8 mouse cellular contexts compared by ENCODE assay signal in the genomic region with DNA sequence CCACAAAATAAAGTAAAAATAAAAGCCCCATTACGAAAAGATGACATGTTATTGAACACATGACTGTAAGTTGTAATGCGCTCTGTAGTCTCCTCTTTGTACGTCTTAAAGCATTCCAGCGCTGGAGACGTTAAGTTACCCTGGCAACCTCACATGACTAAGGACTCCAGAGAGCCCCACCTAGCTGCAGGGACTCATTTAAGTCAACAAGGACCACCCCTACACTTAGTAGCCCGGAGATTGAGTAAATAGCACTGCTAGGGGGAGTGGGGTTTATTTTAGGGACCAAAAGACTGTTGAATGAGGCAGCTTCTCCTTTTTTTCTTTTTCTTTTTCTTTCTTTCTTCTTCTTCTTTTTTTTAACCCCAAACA.
DNase-seq lines count a peak whose midpoint lies in the region; ATAC-seq lines count a peak whose summit lies in the region.

No protein-coding gene starts in this region.

- DNase-seq in heart, adult 11 months: peak; percentile 95
- no peak for DNase-seq in heart, postnatal 25 days (ENCODE audit: low spot score)
- DNase-seq in ZHBTc4 (ENCODE audit: low read depth, low spot score): peak; percentile 74
- peak; percentile 29 for DNase-seq in heart, adult 8-10 months (ENCODE audit: low spot score)
- peak; percentile 56 for DNase-seq in neural tube, embryonic 11.5 days (ENCODE audit: low spot score)
- no peak for DNase-seq in cerebellum, postnatal 4 days (ENCODE audit: low spot score in 2 of 2)
- no peak for DNase-seq in Muller cell, postnatal 12 days (ENCODE audit: inconsistent ontology term)

- intact Hi-C loops in heart, postnatal 25 days (cut with DNase I): loop anchor here (5.0 kb wide), 1 partner anchor 205 kb away; no protein-coding TSS in a partner anchor

- no peaks in the 10 kb centered on the region for H3K27me3 ChIP-seq in limb, embryonic 12.5 days
- H3K27me3 ChIP-seq in neural tube, embryonic 11.5 days (ENCODE audit: control insufficient read depth, insufficient read depth, low read length): no peaks in the 10 kb centered on the region

- no peak overlapping the region for H3K9ac ChIP-seq in limb, embryonic 12.5 days (replicated peaks)
- no peak overlapping the region for H3K9ac ChIP-seq in neural tube, embryonic 11.5 days (ENCODE audit: low read length)

- H3K27ac ChIP-seq in limb, embryonic 12.5 days: peak overlapping the region; percentile 80
- no peak overlapping the region for H3K27ac ChIP-seq in neural tube, embryonic 11.5 days (ENCODE audit: low read depth, low read length)

- no peaks in the 10 kb centered on the region for H3K9me3 ChIP-seq in limb, embryonic 12.5 days
- no peaks in the 10 kb centered on the region for H3K9me3 ChIP-seq in neural tube, embryonic 11.5 days (ENCODE audit: control insufficient read depth, low read length)

- peak; percentile 64 for ATAC-seq in limb, embryonic 12.5 days (ENCODE audit: insufficient number of reproducible peaks, insufficient read depth, low FRiP score, low TSS enrichment, low read depth)
- ATAC-seq in neural tube, embryonic 11.5 days (ENCODE audit: insufficient read depth, low FRiP score, low TSS enrichment): no peak

- peak overlapping the region; percentile 12 for H3K4me3 ChIP-seq in limb, embryonic 12.5 days (replicated peaks)
- H3K4me3 ChIP-seq in neural tube, embryonic 11.5 days (ENCODE audit: low read depth, low read length): no peak overlapping the region

- H3K36me3 ChIP-seq in limb, embryonic 12.5 days: no peaks in the 10 kb centered on the region
- no peaks in the 10 kb centered on the region for H3K36me3 ChIP-seq in neural tube, embryonic 11.5 days (ENCODE audit: control insufficient read depth, insufficient read depth, low read length)

- H3K4me1 ChIP-seq in limb, embryonic 12.5 days (replicated peaks): peaks cover 63% of the 10 kb centered on the region
- peaks cover 34% of the 10 kb centered on the region for H3K4me1 ChIP-seq in neural tube, embryonic 11.5 days (ENCODE audit: control insufficient read depth, insufficient read depth, low read length)

- peak overlapping the region; percentile 51 for H3K4me2 ChIP-seq in limb, embryonic 12.5 days
- peak overlapping the region; percentile 5; the same call in 1 of the 2 replicates for H3K4me2 ChIP-seq in neural tube, embryonic 11.5 days (ENCODE audit: low read depth)

- WGBS in limb, embryonic 12.5 days: 2% methylated on average over 6 of the region's 6 CpGs
- under 1% methylated on average over 6 of the region's 6 CpGs for WGBS in neural tube, embryonic 11.5 days

Comparison
In these comparisons a context has a peak if more than half of its experiments do, and no peak if none do; other contexts are left out.
1. DNase-seq: peak in heart, adult 11 months (single experiment), ZHBTc4 (single experiment), heart, adult 8-10 months (single experiment) and neural tube, embryonic 11.5 days (single experiment); none in heart, postnatal 25 days (single experiment), cerebellum, postnatal 4 days (0 of 2) and Muller cell, postnatal 12 days (single experiment).